Mouse (Mus musculus): ENCODE results near the gene H6pd.

Gene H6pd

DNA sequence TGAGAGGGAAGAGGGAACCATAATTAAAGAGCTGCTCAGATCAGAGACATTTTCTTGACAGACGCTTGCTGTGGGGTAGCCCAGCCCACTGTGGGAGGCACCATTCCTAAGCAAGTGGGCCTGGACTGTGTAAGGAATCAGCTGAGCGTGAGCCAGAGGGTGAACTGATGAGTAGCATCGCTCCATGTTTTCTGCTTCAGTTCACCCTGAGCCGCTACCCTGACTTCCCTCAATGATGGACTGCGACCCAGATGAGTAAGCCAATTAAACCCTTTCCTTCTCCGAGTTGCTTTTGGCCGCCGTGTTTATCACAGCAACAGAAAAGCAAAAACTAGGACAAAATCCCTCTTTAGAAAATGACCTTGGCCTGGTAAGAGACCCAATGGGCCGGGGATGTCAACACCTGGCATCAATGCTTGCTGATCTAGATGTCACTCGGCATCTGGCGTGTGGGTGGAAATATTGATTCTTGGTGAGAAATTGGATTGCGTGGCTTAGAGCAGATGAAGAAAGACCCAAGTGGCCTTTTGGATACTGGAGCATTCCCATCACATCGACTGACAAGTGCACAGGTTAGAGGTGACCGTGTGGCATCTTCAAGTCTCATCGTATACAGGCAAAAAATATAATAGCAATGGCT is 11.0 kb upstream of the H6pd start:
- DNase-seq, result no peak

DNA sequence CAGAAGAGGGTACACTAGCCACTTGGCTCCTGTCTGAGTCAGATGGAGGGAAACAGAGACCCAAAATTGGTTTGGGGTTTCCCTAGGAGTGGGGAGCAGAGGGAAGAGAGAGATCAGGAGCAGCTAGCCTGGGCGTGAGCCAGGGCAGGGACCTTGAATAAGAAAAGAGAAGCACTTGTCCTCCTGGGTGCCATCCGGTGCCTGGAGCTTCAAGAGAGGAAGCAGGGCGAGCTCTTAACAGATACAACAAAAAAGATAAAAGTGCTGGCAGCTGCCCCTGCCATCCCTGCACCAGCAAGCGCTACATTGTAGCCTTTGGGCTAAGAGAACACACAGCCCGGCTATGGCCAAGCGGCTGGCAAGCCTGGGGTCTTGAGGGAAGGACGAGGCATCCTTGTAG is 6.6 kb upstream of the H6pd start:
- no peak for DNase-seq

DNA sequence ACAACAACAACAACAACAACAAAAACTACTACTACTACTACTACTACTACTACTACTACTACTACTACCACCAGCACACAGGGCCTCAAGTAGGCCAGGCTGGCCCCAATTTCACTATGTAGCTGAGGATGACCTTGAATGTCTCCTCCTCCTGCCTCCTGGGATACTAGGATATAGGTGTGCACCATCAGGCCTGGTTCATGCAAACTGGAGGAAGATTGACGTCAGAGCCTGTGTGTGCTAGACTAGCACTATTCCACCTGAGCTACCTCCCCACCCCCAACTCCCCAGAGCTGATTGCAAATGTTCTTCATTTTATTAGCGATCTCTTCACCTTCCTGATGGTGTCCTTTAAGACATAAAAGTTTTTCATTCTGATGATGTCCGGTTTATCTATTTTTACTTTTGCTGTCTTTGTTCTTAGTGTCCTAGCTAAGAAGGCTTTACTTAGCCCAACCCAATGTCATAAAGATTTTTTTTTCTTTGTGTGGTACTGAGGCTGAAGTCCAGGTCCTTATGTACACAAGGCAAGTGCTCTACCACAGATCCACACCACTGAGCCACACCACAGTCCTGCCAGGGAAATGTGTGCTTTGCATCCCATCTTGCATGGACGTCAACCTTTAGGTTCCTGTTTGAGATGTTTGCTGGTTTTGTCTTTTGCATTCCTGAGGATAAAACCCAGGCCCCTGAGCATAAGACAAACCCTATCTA is 5.7 kb upstream of the H6pd start:
- no peak for DNase-seq

DNA sequence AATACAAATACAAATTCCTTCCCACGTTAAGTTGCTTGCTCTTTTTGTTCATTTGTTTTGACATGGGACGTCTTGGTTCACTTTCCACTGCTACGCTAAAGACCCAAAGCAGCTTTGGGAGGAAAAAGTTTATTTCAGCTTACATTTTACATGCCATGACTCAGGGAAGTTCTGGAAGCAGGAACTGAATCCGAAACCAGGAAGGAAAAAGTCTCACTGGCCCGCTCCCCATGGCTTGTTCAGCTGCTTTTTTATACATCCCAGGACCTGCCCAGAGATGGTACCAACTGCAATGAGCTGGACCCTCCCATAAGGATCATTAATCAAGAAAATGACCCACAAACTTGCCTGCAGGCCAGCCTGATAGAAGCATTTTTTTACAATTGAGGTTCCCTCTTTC is 5.0 kb upstream of the H6pd start:
- DNase-seq, result no peak

DNA sequence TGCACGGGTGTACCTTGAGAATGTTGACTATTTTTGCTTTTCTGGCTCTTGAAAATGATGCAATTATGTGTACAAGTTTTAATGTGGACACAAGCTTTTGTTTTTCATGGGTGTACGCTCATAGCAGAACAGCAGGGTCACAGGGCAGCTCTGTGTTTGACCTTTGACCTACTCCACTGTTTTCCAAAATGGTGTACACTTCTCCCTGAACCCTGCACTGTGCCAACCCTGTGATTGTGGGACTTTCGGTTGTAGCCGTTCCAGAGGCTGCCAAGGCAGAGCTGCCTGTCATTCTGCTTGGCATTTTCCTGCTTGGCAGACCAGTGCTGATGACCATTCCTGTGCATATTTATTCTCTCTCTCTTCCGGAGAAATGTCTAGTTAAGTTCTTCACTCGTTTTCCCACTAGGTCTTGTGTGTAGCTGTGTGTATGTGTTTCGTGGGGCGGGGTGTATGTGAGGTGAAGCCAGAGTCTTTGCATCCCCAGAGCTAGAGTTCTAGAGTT is 4.4 kb upstream of the H6pd start:
- no peak for DNase-seq

DNA sequence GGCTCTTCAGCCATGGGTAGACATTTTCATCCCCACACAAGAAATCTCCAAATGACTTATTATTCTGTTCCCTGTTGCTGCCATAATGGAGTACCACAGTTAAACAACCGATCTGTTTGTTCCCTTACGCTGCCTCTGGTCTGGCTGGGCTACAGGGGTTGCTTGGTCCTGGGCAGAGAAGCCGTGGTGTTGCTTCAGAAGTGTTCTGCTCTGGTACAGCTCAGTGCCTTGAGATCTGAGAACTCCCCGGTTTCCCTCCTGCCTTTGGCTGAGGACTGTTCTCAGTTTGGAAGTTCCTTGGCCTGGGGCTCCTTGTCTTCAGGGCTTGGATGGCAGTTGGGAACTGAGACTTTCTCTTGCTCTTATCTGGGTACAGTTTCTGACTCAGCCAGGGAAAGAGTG is 3.5 kb upstream of the H6pd start:
- no peak for DNase-seq

DNA sequence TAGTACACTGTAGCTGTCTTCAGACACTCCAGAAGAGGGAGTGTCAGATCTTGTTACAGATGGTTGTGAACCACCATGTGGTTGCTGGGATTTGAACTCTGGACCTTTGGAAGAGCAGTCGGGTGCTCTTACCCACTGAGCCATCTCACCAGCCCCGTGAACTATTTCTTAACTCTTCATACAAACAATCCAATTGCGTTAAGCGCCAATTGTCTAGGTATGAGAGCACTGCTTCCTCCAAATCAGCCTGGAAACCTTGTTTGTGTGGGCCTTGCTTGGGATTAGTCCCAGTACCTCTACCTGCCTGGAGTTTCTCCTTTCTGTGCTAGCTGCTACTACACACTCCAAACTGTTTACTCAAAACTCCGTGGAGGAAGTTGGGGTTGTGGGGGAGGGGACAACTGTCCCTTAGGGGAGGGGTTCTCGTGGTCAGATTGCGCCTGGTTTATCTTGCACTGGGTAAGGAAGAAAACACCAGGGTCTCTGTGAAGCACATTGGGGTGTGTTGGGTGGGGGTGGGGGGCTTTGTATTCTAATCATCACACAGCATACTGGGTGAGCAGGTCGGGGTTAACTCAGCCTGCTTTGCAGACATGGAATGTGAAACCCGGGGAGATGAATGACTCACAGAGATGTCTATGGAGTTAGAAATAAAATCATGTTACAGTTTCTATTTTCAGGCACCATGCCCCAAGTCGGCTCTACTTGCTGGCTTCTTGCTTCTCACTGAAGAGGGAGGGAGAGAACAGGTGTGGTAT is 2.9 kb upstream of the H6pd start:
- DNase-seq, result no peak

DNA sequence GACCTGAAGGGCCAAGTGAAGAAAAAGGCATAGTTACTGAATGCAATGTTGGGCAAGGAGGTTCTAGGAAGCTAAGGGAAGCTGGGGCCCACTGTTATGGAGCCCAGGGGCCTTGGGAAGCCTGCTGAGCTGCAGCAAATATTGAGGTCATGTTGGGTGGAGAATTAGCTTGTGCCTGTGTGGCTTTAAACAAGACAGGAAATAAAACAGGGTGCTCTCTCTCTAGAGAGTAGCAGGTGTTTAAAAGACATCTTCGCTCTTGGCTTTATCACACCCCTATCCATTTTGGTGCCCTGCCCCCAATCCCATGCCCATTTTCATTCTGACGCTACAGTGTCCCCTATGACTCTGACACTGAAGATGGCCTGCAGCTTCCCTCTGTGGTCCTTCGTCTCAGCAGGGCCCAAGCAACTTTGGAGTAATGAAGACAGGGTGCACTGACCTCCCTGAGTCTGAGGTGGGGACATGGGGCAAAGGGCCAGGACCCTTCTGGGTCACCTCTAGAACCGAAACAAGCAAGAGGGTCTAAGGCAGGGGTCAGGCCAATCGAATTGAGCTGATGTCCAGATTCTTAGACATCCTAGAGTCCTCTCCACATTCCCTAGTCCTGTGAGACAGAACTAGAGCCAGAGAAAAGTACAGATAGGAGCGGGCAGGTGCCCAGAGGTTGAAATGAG is 1.4 kb upstream of the H6pd start:
- DNase-seq, result no peak

DNA sequence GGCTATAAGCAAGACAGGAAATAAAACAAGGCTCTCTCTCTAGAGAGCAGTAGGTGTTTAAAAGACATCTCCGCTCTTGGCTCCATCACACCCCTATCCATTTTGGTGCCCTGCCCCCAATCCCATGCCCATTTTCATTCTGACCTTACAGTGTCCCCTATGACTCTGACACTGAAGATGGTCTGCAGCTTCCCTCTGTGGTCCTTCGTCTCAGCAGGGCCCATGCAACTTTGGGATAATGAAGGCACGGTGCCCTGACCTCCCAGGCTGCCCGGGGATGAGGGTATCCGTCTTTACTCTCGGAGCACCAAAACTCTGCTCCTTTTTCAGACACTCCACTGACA is 736 bp upstream of the H6pd start:
- DNase-seq, result no peak

DNA sequence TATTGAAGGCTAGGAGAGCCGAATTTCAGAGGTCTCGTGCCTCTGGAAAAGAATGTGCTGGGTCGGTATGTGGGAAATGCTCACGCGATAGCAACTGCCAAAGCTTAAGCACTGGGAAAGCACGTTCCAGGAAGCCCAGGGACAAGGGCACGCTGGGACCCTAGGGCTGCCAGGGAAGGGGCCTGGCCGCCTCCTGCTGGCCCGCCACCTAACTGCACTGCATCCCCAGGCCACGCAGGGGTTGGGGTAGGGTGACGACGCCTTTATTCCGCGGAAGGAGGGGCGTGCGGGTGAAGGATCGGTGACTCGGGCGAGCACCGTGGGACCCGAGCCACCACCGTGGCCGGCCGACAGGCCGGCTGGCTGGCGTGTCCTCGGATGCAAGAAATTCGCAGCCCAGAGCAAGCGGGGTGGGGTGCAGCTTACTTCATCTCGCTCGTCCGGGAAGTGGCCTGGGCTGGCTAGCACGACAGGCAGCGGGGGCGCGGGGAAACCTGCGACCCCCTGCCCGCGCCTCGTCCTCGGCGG is 434 bp downstream of the H6pd start:
- peak; percentile 81 to 84 for DNase-seq

DNA sequence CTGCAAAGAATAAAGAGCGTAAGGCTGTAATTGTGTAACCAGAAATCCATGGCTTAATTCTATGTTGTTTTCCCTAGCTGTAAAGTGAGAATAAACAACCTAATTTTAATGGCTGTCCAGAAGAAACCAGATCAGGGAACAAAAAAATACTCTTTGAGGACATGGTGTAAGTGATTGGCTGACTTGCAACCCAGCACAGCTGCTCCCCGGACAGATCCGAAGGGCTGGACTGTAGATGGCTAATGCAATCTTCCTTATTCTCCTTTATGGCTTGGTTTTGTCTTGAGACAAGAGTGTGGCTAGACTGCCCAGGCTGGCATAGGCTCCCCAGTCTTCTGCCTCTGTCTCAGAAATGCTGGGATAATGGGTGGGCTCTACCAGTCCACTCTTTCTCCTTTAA is 1.4 kb downstream of the H6pd start:
- DNase-seq, result no peak

DNA sequence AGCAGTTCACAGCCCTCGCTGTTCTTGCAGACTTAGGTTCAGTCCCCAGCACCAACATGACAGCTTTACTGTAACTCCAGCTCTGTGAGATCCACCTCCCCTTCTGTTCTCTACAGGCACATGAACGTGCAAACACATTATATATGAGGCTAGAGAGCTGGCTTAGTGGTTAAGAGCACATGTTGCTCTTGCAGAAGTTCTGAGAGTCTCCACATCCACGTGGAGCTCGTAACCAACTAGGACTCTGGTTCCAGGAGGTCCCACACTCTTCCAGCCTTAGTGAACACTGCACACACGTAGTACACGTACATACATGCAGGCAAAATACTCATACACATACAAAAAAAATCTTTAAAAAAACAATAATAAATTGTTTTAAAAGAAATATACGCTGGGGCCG is 1.8 kb downstream of the H6pd start:
- DNase-seq, result no peak

DNA sequence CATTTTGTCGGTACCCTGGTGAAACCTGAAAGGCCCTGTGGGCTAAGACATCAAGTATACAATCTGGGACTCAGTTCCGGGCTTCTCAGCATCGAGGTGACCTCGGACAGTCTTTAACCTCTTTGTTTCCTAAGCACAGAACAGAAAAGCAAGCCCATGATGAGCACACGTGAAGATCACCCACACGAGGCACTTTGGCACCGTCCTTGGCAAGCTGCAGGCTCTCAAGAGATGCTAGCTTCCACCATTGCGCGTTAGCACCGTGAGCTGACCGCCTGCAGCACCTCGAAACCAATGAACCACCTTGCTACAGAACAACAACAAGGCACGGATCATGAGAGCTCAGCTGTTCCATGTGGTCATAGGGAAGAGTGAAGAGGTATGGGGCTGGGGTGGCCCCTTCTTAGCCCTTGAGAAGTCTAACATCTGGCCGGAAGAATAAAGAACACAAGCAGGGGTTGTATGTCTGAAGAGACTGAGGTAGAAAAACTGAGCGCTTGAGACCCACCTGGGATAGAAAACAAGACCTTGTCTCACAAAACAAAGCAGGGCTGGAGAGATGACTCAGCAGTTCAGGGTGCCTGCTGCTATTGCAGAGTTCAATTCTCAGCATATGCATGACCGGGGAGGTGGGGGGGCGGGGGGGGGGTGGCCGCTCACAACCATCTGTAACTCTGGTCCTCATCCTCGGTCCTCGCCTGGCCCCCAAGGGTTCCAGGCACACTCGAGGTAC is 2.5 kb downstream of the H6pd start:
- no peak for DNase-seq

DNA sequence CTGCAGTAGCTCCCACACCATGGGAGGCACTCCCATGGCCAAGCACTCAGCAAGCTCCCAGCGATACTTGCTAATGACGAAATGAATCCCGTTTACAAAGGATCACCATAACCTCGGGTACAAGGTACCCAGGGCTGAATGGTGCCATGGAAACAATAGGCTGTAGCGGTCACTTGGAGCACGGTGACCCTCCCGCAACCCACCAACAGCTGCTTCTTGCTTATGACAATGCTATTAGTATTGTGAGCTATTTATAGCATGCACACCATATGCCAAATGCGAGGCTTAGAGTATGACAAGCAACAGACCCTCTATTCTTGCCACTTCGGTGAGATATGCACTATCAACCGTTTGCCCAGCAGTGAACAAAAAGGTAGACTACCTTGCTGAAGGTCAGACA is 3.6 kb downstream of the H6pd start:
- no peak for DNase-seq

DNA sequence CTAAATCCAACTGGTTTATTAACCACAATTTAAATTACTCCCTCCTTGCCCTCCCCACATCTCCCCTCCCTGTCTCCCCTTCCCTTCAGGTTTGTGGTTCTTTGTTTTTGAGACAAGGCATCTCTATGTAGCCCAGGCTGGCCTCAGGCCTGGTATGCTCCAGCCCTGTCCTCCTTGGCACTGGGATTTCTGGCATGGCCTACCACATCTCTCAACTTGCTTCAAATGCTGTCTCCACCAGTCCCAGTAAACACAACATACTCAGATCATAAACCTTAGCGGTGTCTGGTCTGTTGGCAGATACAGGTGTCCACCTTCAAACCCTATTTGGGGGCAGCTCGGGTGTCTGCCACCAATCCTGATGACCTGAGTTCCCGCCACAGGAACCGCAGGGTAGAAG is 5.2 kb downstream of the H6pd start:
- DNase-seq, result no peak

DNA sequence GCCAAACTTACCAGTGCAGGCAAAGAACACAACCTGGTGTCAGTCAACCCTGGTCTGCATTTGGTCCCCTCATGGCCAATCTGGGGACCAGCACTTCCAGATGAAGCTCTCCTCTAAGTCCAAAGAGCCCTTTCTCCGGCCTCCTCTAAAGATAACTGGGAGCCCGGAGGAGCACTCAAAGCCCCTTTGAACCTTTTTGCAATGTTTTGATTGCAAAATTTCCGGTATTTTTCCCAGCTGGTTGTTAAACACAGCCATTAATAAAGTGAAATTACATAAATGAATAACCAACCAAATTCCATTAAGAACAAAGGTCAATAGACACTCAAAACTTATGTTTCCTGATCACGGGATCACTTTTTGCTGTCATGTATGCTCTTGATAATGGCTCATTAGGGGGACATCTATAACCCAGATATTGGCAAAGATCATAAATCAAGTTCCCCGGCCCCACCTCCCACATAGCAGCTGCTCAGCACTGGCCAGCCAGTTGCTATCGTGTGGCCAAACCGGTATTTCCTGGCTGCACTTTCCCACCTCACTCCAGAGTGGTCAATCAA is 5.7 kb downstream of the H6pd start:
- no peak for DNase-seq

DNA sequence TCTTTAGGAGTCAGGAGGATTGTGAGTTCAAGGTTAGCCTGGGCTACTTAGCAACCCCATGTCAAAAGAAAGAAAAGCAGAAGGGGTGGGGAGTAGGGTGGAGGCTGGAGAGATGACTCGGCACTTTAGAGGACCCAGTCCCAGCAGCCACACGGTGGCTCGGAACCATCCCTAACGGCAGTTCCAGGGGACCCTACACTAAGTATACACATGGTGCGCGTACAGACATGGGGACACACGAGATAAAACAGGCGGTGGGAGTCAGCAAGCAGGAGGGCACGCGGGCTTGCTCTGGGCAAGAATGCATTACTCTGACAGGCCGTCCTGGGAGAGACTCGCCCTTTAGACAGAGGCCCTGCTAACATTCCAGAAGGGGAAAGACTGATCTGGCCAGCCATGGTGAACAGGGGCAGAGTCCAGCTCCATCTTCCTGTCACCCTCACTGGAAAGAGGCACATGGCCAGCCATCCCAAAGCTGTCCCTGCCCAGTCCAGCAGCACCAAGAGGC is 6.7 kb downstream of the H6pd start:
- DNase-seq, result no peak

DNA sequence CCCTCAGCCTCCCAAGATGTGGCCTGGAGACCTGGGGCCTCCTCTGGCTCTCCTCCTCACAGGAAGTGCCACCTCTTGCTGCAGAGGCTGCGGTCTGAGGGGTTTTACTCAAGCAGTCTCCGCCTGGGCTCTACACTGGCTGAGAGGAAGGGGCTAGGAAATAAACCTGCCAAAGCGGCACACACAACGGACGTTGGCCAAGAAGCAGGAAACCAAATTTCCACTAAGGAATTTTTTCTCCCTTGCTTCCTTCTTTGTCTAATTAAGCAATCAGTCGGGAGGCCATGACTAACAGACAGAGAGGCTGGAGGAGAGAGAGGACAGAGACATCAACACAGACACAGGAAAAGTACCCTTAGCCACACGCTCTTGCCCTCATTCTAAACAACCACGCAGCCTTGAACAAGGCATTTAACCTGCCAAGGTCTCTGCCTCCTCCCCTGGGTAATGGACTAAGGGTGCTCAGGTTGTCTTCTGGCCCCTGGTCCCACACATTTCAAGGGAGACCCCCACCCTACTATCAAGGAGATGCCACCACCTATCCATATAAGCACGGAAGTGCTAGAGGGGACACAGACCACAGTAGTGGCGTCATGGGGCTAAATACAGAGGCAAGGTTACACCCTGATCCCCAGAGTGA is 7.5 kb downstream of the H6pd start:
- DNase-seq, result no peak

DNA sequence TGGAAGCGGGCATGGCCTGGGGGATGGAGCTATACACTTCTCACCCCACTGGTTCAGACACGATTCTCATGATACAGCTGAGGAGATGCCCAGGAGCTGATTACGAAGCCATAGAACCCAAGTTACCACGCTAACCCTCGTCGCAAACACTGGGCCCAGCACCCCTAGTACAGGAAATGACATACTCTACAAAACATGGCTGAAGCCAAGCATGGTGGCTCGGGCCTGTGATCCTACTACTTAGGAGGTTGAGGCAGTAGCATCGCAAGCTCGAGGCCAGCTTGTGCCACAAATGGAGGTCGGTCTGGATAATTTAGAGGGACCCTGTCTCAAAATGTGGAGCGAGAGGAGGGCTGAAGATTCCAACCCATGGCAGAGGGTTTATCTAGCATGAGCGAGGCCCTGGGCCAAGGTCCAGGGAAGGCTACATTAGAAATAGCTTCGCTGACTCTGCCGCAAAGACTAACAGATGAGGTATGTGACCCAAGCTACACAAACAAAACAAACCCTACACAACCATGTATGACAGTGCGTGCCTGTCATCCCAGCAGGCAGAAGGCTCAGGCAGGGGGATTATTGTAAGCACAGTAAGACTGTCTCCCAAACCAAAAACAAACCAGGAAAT is 8.8 kb downstream of the H6pd start:
- DNase-seq, result no peak

DNA sequence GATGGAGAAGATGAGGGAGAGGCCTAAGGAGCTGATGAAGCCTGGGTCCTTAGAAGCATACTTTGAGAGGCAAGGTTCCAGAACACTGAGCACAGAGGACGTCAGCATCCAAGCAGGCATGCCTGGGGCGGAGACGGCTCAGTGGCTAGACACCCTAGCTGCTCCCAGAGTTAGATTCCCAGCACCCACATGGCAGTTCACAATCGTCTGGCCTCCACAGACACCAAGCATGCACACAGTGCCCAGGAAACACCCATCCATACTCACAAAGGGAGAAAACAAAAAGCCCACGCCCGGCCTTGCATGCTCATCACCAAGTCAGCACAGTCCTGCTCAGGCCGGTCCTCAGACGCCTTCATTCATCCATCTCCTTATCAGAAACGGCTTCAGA is 9.3 kb downstream of the H6pd start:
- no peak for DNase-seq

Data from B cell, adult 2 months (primary cell).